Mouse (Mus musculus): Measurements from ENCODE around the gene Erf. TPM values are rescaled to one million over a fixed set of nuclear protein-coding genes. Genes with fewer than 3 reads are reported as not detected.

Gene Erf
- polyA plus RNA-seq, 1 experiment: 37.0 TPM

DNA sequence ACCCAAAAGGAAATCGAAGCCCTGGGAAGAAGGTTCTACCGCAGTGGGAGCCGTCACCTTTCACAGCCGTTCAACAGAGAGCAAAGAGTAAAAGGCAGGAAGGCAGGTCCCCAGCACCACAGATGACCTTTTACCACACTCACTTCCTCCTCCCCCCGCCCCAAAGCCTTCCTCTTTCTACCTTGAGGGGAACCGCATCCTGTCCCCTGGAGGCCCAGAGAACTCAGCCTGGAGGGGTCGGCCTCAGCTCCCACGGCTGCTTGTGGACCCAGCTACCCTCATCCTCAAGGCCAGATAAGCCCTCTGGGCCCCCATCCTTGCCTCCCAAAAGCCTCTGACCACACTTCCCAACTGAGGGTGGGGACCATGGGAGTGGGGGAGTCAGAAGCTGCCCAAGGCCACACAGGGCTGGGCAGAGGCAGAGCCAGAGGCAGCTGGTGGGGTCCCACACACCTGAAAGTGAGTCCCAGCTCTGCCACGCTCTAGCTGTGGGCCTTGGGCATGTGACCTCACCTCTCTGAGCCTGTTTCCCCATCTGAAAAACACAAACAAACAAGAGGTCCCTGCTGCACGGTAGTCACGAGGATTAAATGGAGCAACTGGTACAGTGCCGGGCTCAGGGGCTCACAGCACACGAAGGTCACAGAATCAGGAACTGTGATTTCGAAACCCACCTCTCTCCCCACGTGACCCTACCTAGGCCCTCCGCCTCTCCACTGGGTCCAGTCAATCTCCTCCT, 45.0 kb downstream of the Erf start:
- DNase-seq: no peak
- Histone ChIP-seq H3K4me3 (ENCODE audit: insufficient read depth, low read depth, low read length) (no peak overlapping the region), H3K4me1 (ENCODE audit: control insufficient read depth, insufficient read depth, low read length) (no peaks in the 10 kb centered on the region), H3K27me3 (replicated peaks; ENCODE audit: control insufficient read depth, insufficient read depth, low read length) (no peaks in the 10 kb centered on the region), H3K27ac (ENCODE audit: insufficient read depth, low read depth, low read length) (no peak overlapping the region), H3K36me3 (ENCODE audit: control insufficient read depth, insufficient read depth, low read length) (peaks cover 3% of the 10 kb centered on the region)
- TF ChIP-seq CTCF (conservative IDR thresholded peaks at IDR 0.05; ENCODE audit: insufficient read depth, insufficient read length, low read depth, low read length) (no peak), POLR2A (IDR thresholded peaks at IDR 0.05; ENCODE audit: low read depth, low read length) (no peak)
- 67% methylated on average over 16 of the region's 16 CpGs for WGBS

DNA sequence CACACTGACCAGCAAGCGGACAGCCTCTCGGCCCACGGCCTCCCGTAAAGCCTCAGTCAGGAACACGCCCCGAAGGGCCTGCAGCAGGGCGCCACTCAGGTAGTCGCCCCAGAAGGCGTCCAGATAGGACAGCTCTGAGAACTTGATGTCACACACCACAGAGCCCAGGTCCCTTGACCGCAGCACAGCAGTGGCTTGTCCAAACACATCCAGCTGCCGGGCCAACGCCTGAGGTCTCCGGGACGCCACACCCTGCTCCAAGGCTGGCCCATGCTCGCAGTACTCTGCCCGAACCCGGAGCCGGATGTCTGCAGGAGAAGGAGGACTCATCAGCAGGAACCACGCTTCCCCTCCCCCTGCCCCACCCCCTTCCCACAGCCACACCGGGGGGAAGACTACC, 46.9 kb downstream of the Erf start:
- 80% methylated on average over 20 of the region's 20 CpGs for WGBS
- Histone ChIP-seq H3K27ac (ENCODE audit: insufficient read depth, low read depth, low read length) (no peak overlapping the region), H3K36me3 (ENCODE audit: control insufficient read depth, insufficient read depth, low read length) (no peaks in the 10 kb centered on the region), H3K4me1 (ENCODE audit: control insufficient read depth, insufficient read depth, low read length) (no peaks in the 10 kb centered on the region), H3K4me3 (ENCODE audit: insufficient read depth, low read depth, low read length) (no peak overlapping the region), H3K27me3 (replicated peaks; ENCODE audit: control insufficient read depth, insufficient read depth, low read length) (no peaks in the 10 kb centered on the region)
- TF ChIP-seq CTCF (conservative IDR thresholded peaks at IDR 0.05; ENCODE audit: insufficient read depth, insufficient read length, low read depth, low read length): no peak
- no peak for TF ChIP-seq POLR2A (IDR thresholded peaks at IDR 0.05; ENCODE audit: low read depth, low read length)
- no peak for DNase-seq

DNA sequence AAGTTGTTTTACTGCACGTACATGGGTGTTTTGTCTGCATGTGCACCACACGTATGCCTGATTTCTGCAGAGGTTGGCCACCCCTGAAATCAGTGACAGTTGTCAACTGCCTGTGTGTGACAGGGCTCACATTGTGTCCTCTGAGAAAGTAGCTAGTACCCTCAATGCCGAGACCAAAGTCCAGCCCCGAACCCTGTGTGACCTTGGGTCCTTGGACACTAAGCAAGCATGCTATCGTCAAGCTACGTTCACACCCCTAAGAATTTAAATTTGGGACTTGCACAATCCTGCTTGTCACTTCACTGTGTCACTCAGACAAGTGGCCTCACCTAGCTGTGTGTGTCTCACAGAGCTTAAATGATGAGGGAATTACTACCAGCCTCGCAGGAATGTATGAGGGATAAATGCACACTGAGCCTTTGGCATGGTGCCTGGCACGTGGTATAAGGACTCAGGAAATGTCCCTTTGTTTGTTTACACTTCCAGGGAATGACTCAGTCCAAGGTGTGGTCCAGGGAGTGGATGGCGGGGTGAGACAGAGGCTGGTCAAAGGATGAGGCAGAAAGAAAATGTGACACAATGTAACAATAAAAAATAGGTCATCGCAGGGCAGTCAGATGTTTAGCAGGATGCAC, 53.1 kb downstream of the Erf start:
- peak; percentile 45 for DNase-seq

DNA sequence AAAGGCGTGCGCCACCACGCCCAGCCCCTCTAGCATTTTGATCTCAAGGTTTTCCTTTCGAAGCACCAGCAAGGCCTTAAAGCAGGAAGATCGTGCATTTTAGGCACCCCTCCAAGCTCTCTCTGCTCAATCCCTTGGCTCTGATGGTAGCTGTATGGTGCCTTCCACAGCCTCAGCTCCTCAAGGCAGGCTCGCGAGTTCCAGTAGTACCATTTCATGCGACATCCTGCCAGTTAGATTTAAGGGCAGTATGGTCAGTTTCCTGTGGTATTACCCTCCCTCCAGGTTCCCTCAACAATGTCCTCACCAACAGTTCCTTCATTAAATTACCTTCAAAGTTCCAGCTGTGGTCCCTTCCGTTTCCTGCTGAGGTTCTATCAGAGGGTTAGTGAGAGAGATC, 54.5 kb downstream of the Erf start:
- Histone ChIP-seq H3K36me3 (ENCODE audit: control insufficient read depth, insufficient read depth, low read length) (no peaks in the 10 kb centered on the region), H3K4me1 (ENCODE audit: control insufficient read depth, insufficient read depth, low read length) (peaks cover 5% of the 10 kb centered on the region; the same call in 1 of the 2 replicates), H3K27me3 (replicated peaks; ENCODE audit: control insufficient read depth, insufficient read depth, low read length) (no peaks in the 10 kb centered on the region), H3K4me3 (ENCODE audit: insufficient read depth, low read depth, low read length) (no peak overlapping the region), H3K27ac (ENCODE audit: insufficient read depth, low read depth, low read length) (no peak overlapping the region)
- TF ChIP-seq CTCF (conservative IDR thresholded peaks at IDR 0.05; ENCODE audit: insufficient read depth, insufficient read length, low read depth, low read length): no peak
- TF ChIP-seq POLR2A (IDR thresholded peaks at IDR 0.05; ENCODE audit: low read depth, low read length): no peak
- DNase-seq: no peak
- WGBS: 69% methylated on average over 9 of the region's 9 CpGs

More for the DNA sequence above, 53.1 kb downstream of the Erf start:
- H3K27ac ChIP-seq (ENCODE audit: insufficient read depth, low read depth, low read length): no peak overlapping the region
- no peak overlapping the region for H3K4me3 ChIP-seq (ENCODE audit: insufficient read depth, low read depth, low read length)
- WGBS: 35% methylated on average over 10 of the region's 10 CpGs
- TF ChIP-seq POLR2A (IDR thresholded peaks at IDR 0.05; ENCODE audit: low read depth, low read length) (no peak), CTCF (conservative IDR thresholded peaks at IDR 0.05; ENCODE audit: insufficient read depth, insufficient read length, low read depth, low read length) (no peak)
- peaks cover 5% of the 10 kb centered on the region; the same call in 1 of the 2 replicates for H3K4me1 ChIP-seq (ENCODE audit: control insufficient read depth, insufficient read depth, low read length)
- H3K27me3 ChIP-seq (replicated peaks; ENCODE audit: control insufficient read depth, insufficient read depth, low read length): no peaks in the 10 kb centered on the region
- no peaks in the 10 kb centered on the region for H3K36me3 ChIP-seq (ENCODE audit: control insufficient read depth, insufficient read depth, low read length)

DNA sequence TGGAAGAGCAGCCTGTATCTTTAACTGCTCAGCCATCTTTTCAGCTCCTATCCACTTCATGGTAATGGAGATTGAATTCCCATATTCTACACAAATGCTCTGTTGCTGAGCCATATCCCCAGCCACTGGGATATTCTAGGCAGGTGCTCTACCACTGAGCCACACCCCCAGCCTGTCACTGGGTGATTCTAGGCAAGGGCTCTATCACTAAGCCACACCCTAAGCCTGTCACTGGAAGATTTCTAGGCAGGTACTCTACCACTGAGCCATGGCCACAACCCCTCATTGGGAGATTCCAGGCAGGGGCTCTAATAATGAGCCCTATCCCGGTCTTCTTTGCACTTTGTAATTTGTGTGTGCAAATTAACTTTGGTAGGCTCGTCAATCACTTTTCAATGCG, 55.4 kb downstream of the Erf start:
- Histone ChIP-seq H3K27ac (ENCODE audit: insufficient read depth, low read depth, low read length) (no peak overlapping the region), H3K4me3 (ENCODE audit: insufficient read depth, low read depth, low read length) (no peak overlapping the region), H3K36me3 (ENCODE audit: control insufficient read depth, insufficient read depth, low read length) (no peaks in the 10 kb centered on the region), H3K4me1 (ENCODE audit: control insufficient read depth, insufficient read depth, low read length) (peaks cover 5% of the 10 kb centered on the region; the same call in 1 of the 2 replicates), H3K27me3 (replicated peaks; ENCODE audit: control insufficient read depth, insufficient read depth, low read length) (no peaks in the 10 kb centered on the region)
- 80% methylated on average over 3 of the region's 3 CpGs for WGBS
- DNase-seq: no peak
- TF ChIP-seq POLR2A (IDR thresholded peaks at IDR 0.05; ENCODE audit: low read depth, low read length) (no peak), CTCF (conservative IDR thresholded peaks at IDR 0.05; ENCODE audit: insufficient read depth, insufficient read length, low read depth, low read length) (no peak)

Other genes starting within 250 kb of the Erf start
- gene Atp1a3, start 244.8 kb downstream of the Erf start, polyA plus RNA-seq (2012; rRNA removed): 1.4 and 1.8 TPM in 2 replicates
- 17.1 and 24.3 TPM in 2 replicates for gene Grik5, start 178.4 kb downstream of the Erf start, polyA plus RNA-seq (2012; rRNA removed)
- 20.6 and 27.0 TPM in 2 replicates for gene Zfp574, start 178.2 kb downstream of the Erf start, polyA plus RNA-seq (2012; rRNA removed)
- 1.1 and 2.6 TPM in 2 replicates for gene Pou2f2, start 71.0 kb downstream of the Erf start, polyA plus RNA-seq (2012; rRNA removed)
- 34.8 and 43.7 TPM in 2 replicates for gene Dedd2, start 30.1 kb downstream of the Erf start, polyA plus RNA-seq (2012; rRNA removed)
- 8.9 and 10.8 TPM in 2 replicates for gene Zfp526, start 29.3 kb downstream of the Erf start, polyA plus RNA-seq (2012; rRNA removed)
- gene Gsk3a, start 12.9 kb downstream of the Erf start, polyA plus RNA-seq (2012; rRNA removed): 127 and 128 TPM in 2 replicates
- gene Cic, start 16.9 kb upstream of the Erf start, polyA plus RNA-seq (2012; rRNA removed): 41.8 and 41.9 TPM in 2 replicates
- gene Pafah1b3, start 47.2 kb upstream of the Erf start, polyA plus RNA-seq (2012; rRNA removed): 48.9 and 50.2 TPM in 2 replicates
- gene Prr19, start 50.6 kb upstream of the Erf start, polyA plus RNA-seq (2012; rRNA removed): 0.08 TPM in 1 of 2 replicates, not detected in the other
- 0.28 and 0.35 TPM in 2 replicates for gene Tmem145, start 55.3 kb upstream of the Erf start, polyA plus RNA-seq (2012; rRNA removed)
- gene Megf8, start 66.4 kb upstream of the Erf start, polyA plus RNA-seq (2012; rRNA removed): 23.5 and 29.8 TPM in 2 replicates
- not detected in 2 replicates for gene Cnfn, start 119.0 kb upstream of the Erf start, polyA plus RNA-seq (2012; rRNA removed)
- 63.4 and 63.8 TPM in 2 replicates for gene Lipe, start 147.9 kb upstream of the Erf start, polyA plus RNA-seq (2012; rRNA removed)
- gene Cxcl17, start 162.1 kb upstream of the Erf start, polyA plus RNA-seq (2012; rRNA removed): 0.11 and 0.18 TPM in 2 replicates
- gene Ceacam1, start 226.8 kb upstream of the Erf start, polyA plus RNA-seq (2012; rRNA removed): 32.1 TPM in 2 replicates

Data from kidney, adult 2 months (tissue).